Mouse (Mus musculus) cerebellum, adult 8-10 months (tissue): ENCODE measurements around the gene Rcn2.
"Not testable (repeated sequence)": the region's sequence is repeated elsewhere in the genome, so short reads cannot be mapped to it uniquely, and the experiment has no call there.

Experiments
- DNase-seq: peaks from one replicate; pipeline ENCODE4 v3.0.0; 2022

Rcn2 gene

GRCm38 (mm10) chr9:56041372-56042180, at the start of gene Rcn2:
Gene Rcn2 (plus strand): TSS chr9:56041845.
- peak; percentile 97 for DNase-seq

- DNase-seq = not testable (repeated sequence)
Measured at GRCm38 (mm10) chr9:56004679-56005078, 37.0 kb upstream of the Rcn2 start.

- DNase-seq = no peak
Measured at GRCm38 (mm10) chr9:56010450-56010849, 31.2 kb upstream of the Rcn2 start, which contains the start of gene 4930563M21Rik. Gene 4930563M21Rik (minus strand): TSS chr9:56010550.

DNA sequence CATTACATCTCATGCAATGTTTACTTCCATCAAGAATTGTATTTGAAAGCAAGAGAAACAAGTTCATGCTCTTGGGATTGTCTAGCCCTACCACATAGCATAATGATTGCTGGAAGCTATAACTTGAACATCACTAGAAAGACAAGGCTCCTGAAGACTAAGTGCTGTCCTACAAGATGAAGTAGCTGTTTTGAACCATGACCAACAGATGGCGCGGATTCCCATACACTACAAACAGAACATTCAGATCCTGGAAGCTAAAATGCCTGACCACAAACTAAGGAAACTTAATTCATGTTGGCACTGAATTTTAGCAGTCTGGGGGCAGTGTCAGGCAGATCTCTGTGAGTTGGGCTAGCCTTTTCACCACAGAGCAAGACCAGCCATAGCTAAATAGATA, 16.9 kb upstream of the Rcn2 start:
- no peak for DNase-seq

GRCm38 (mm10) chr9:56027292-56027691, 14.4 kb upstream of the Rcn2 start:
- DNase-seq = no peak

DNA sequence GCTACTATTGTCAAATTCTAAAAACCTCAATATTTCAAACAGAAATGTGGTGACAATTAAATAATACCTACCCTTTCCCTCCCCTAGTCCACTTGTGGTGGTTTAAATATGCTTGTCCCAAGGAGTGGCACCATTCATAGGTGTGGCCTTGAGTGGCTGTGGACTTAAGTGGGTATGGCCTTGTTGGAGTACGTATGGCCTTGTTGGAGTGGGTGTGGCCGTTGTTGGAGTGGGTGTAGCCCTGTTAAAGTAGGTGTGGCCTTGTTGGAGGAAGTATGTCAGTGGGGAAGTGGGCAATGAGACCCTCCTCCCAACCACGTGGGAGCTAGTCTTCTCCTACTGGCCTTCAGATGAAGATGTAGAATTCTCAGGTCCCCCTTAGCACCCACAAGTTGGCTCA, 9.4 kb upstream of the Rcn2 start:
- no peak for DNase-seq

- no peak for DNase-seq
Measured at GRCm38 (mm10) chr9:56042181-56042621, 556 bp downstream of the Rcn2 start.

DNA sequence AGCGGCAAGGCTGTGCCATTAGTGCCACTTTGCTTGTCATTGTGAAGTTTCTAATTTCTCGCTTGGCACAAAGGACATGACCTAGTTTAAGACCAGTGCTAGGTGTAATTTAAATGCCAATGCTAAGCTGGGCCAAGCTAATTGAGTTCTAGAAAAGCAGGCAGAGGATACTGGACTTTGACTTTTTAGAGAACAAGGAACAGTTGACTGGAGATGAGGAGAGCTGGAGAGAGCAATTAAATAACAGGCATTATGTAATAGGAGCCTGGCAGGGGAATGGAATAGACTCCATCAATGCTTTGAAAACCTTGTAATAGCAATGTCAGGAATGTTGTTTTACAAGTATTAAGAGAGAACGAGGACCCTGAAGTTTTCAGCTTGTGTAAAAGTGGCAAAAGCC, 12.2 kb downstream of the Rcn2 start:
- no peak for DNase-seq

GRCm38 (mm10) chr9:56056147-56056546, 14.5 kb downstream of the Rcn2 start:
- DNase-seq = no peak

DNA sequence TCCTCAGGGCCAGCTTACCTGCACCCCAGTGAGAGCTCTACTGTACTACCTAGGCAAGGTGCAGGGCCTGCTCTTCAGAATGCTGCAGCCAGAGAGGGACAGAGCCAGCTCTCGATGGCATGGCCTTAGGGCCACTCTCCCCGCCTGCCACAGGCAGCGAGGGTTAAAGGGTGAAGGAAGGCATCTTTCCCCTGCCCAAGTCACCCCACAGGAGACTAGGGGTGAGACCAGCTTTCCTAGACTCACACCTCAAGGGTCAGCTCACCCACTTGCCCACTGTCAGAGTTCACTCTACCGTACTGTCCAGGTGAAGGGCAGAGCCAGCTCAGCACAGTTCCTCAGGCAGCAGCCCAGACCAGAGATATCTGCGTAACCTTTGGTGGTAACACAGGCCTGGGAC, 20.7 kb downstream of the Rcn2 start:
- DNase-seq = no peak

DNA sequence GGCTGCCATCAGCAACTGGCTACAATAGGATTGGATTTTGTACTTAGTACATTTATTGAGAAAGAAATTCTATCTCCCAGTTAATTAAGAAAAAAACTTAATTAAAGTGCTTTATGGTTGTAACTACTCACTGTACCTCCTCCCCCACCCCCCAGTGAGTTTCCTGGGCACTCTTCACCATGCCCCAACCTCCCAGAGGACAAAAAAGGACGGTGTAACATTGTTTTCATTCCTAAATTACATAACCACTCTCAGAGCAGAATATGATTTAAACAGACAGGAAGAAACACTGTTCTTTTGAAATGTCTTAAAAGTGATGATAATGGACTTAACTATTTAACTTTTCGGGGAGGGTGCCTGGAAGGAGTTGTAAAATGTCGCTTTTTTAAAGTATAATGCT, 23.4 kb downstream of the Rcn2 start:
- DNase-seq = no peak

DNA sequence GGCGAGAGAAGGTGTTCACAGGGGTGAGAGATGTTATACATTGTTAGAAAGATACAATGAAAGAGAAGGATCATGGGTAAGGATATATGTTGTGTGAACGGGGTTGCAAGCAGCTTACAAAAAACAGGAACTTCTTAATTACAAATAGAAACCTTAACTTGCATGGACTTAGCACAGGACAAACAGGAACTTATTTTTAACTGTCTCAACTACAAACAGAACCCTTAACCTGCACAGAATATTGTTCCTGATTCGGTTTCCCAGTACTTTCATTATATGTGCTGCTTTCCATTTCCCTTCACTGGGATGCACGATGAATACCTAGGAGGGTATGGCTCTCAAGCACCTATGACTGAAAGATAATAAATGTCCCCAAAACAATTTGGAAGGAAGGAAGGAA, 26.3 kb downstream of the Rcn2 start:
- DNase-seq = no peak

DNA sequence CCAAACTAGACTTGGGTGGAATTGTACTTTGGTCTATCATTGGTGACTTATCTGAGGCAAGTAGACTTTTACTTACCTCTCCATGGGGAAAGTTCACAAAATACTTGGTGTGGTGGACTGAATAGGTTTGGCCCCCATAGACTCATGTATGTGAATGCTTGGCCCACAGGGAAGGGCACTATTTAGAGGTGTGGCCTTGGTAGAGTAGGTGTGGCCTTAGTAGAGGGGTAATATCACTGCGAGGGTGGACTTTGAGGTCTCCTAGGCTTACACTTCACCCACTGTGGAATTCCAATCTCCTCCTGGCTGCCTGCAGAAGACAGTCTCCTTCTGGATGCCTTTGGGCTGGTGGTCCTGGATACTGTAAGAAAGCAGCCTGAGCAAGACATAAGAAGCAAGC, 27.0 kb downstream of the Rcn2 start:
- no peak for DNase-seq

DNA sequence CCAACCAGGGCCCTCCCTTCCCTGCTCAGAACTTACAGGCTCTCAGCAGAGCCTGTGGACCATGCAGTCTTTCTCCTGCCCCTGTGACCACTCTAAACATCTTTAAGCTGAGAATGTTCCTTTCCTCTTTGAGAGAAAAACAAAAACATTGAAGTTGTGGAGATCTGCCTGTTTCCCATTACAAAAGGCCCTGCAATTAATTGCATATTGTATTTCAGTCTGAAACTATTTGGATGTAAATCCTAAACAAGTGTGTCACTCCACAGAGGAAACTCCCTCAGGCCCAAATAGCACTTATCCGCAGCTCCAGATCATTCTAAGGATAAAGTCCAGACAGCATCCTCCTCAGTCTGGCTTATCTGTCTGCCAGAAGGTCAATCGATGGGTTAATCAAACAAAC, 31.2 kb downstream of the Rcn2 start:
- no peak for DNase-seq

DNA sequence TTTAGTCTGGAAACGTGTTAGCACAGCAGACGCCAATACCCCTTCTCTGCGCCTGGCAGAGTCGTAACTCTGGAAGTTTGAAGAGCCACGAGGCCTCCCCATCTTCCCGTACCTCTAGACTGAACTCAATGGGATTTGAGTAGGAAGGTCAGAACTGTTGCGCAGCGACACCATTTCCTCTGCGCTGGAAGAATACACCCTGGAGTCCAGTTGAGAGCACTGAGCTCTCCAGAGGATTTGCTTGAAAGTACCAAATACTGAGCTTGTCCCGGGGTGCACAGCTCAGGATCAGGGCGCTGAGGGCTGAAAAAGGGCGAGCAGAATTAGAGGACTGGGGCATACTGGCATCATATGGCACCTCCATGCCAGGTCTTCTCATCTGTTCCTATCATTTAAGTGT, 33.2 kb downstream of the Rcn2 start:
- no peak for DNase-seq

- peak; percentile 29 for DNase-seq
Measured at GRCm38 (mm10) chr9:56075264-56075663, 33.6 kb downstream of the Rcn2 start.

GRCm38 (mm10) chr9:56075901-56076620, 34.4 kb downstream of the Rcn2 start:
- no peak for DNase-seq

DNA sequence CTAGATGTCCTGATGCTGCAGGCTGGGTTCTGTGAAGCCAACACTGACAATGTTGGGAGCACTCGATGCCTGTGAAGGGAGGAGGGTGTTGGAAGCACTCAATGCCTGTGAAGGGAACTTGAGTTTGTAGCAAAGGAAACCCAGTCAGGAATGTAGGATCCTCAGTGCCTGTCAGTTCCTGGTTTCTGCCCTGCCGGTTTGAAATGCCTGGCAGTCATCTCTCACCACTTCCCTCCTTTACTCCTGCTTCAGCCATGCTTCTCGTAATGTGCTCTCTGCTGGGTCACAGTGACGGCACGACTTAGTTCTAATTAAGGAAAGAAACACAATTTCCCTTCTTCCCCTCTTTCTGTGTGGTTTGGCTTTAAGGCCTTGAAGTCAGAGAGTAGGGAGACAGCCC, 37.9 kb downstream of the Rcn2 start:
- DNase-seq = no peak

GRCm38 (mm10) chr9:56086524-56086923, 44.9 kb downstream of the Rcn2 start:
- DNase-seq = no peak

DNA sequence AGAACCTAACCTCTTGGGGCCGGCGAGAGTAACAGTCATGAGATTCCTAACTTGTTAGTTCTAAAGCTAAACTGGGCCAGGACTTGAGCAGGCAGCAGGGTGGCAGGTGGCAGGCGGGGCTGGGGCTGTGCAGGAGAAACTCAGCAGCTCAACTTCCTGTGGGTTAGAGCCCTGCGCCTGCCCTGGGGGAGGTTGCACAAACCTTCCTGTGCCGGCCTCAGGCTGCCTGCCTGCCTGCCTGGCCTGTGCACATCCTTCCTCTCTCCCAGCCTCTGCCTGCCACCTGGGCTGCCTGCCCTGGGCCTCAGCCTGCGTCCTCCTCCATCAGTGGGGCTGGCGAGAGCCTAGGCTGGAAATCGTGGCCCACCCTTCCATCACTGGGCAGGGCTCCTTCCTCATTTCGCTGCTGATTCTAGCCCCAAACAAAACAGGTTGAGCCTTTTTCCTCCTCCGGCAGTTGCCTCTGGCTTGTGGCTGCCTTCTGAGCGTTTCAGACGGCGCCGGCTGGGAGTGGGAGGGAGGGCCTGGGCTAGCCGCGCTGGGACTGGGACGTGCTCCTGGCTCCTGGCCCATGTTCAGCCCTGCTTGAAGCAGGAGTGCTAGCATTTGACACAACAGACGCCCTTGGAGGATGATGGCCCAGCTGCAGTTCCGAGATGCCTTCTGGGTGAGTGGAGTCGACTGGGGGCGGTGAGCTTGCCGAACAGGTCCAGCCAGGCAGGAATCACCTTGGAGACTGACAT, 48.3 kb downstream of the Rcn2 start, which contains the start of gene Pstpip1:
TSS of gene Pstpip1 (plus strand) at position 185 of the 743 bp plus-strand sequence.
- DNase-seq = peak; percentile 28

- DNase-seq = no peak
Measured at GRCm38 (mm10) chr9:56090546-56091225, 49.0 kb downstream of the Rcn2 start.

- no peak for DNase-seq
Measured at GRCm38 (mm10) chr9:56092102-56092501, 50.5 kb downstream of the Rcn2 start.
